Mouse (Mus musculus) hematopoietic multipotent progenitor cell, adult 10-12 weeks (in vitro differentiated cells): Measurements from ENCODE around the gene Atl1. TPM values are rescaled to one million over a fixed set of nuclear protein-coding genes. Genes with fewer than 3 reads are reported as not detected.

Experiments used
- polyA plus RNA-seq: library from polyadenylated mRNA; stranded (reverse); fragments of >175 nt; gene quantifications from 2 replicates; pipeline ENCODE4 v1.2.3, GENCODE M21; 2012; ENCODE audit warnings: low replicate concordance

The Atl1 gene
- 0.83 and 1.1 TPM in 2 replicates for polyA plus RNA-seq

DNA sequence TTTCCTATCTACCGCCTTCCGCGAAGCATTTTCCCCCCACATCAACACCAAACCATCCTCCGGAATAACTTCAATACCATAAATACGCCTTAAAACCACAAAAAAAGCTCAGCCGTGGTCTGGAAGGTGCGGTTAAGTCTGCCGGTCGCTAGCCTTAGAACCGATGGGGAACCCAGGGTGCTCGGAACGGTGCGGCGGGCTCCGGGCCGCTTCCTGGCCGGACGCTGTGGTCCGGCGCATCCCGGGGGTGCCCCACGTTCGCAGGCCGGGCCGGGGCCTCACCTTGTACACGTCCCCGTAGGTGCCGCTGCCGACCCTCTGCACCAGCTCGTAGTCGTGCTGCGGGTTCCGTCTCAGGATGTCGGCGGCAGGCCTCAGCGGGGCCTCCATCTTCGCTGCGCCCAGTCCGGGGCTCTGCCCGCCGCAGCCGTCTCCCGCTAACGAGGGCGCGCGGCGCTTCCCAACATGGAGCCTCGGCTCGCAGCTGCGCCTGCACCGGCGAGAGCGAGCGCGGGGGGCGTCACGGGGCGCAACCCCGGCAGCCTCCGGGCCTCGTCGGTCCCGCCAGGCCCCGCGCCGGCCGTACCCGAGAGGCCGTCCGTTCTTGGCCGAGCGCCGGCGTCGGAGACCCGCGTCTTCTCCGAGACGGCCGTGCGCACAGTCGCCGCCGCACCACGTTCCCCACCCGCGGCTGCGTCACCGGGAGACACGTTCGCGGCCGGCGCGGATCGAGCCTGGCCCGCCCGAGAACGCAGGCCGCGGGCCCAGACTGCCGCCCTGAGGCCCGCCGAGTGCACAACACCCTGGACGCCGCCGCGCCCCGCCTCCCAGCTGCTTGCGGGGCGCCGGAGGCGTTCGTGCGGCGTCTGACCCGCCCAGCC is at the start of gene Atl1, which contains the start of gene Map4k5:
Atl1 (plus strand) TSS at position 244 of the 881 bp plus-strand sequence.
Map4k5 (minus strand) TSS at position 830 of the 881 bp plus-strand sequence.

DNA sequence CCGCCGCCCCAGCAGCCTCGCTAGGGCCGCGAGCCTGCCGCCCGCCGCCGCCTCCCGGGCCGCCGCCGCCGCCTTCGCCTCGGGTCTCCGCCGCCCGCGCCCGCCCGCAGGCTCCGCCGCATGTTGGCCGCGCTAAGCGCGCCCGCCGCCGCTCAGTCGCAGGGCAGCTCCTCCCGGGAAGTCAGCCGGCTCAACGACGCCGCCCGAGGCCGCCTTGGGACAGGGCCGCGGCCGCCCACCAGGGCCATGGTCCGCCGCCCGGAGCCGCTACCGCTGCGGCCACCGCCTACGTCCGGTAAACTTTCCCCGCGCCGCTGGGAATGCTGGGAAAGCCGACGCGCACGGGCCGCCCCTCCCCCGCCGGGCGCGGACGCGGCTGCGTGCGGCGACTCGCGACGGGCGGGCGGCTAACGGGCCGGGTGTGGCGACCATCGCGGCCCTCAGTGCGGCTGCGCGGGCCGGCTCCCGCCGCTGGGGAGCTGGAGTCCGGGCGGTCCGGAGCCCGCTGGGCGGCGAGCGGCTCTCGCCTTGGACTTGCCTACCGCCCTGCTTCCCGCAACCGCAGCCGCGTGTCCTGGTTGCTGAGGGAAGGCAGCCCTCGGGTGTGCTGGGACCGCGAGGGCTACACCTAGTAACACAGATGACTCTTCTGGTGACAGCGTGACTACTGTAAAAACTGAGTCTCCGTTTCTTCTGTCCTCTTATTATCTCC is 94.5 kb downstream of the Atl1 start, which contains the start of gene Sav1:
Sav1 (minus strand) TSS at position 217 of the 712 bp plus-strand sequence.

Other genes starting within 250 kb of the Atl1 start
- 6.4 and 9.2 TPM in 2 replicates for gene Sos2, start 210.8 kb upstream of the Atl1 start, polyA plus RNA-seq
- gene L2hgdh, start 167.7 kb upstream of the Atl1 start, polyA plus RNA-seq, result 0.95 and 0.99 TPM in 2 replicates
- 6.5 and 16.2 TPM in 2 replicates for gene Atp5s, start 167.7 kb upstream of the Atl1 start, polyA plus RNA-seq
- gene Cdkl1, start 101.3 kb upstream of the Atl1 start, polyA plus RNA-seq, result 0.36 and 1.5 TPM in 2 replicates
- 5.7 and 8.4 TPM in 2 replicates for gene Map4k5, start 586 bp downstream of the Atl1 start, polyA plus RNA-seq
- 10.8 and 18.8 TPM in 2 replicates for gene Sav1, start 94.4 kb downstream of the Atl1 start, polyA plus RNA-seq
- 21.2 and 34.6 TPM in 2 replicates for gene Nin, start 221.1 kb downstream of the Atl1 start, polyA plus RNA-seq